ENCODE assay signal across 21 mouse cellular contexts in the genomic region with DNA sequence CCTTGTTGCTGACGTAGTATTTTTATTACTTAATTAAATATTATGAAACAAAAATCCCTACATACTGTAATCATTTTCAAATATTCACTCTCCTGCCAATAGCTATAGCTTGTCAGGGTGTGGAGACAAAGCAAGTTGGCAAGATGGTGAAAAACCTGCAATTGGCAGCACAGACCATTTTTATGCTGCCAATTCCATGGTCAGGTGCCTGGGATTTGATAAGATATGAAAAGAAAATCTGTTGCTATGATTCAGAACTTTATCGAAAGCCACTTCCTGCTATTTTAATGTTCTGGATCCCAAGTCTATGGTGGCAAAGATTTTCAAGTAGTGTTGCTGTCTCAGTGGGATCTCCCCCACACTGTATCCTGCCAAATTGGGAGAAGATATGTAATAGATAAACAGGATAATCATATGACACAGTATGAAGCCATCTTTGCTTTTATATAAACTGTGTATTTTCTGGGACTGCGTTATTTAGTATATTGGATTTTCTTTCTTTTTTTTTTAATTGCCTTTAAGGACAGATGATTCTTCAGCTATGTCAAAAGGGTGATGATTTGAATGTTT.
DNase-seq lines count a peak whose midpoint lies in the region.
"Had no signal": no experiment of that assay in that cellular context is flagged by ENCODE, and none has a peak within 500 bp of the region (broad histone marks: within the 10 kb centered on the region; RNA-seq: fewer than 3 reads in every experiment).

No protein-coding gene starts in this region.

- H3K36me3 ChIP-seq in midbrain, embryonic 10.5 days, result no peaks in the 10 kb centered on the region
- H3K36me3 ChIP-seq: embryonic facial prominence, embryonic 10.5 days; G1E; heart, embryonic 15.5 days; limb, embryonic 10.5 days; midbrain, embryonic 13.5 days; neural tube, embryonic 12.5 days had no signal

- no peaks in the 10 kb centered on the region for H3K4me1 ChIP-seq in midbrain, embryonic 10.5 days
- H3K4me1 ChIP-seq: embryonic facial prominence, embryonic 10.5 days; heart, embryonic 15.5 days; limb, embryonic 10.5 days; midbrain, embryonic 13.5 days; neural tube, embryonic 12.5 days had no signal

- H3K27ac ChIP-seq in midbrain, embryonic 10.5 days (replicated peaks), result no peak overlapping the region
- H3K27ac ChIP-seq: embryonic facial prominence, embryonic 10.5 days; heart, embryonic 15.5 days; limb, embryonic 10.5 days; midbrain, embryonic 13.5 days; neural tube, embryonic 12.5 days had no signal

- no peak overlapping the region for H3K4me3 ChIP-seq in midbrain, embryonic 10.5 days
- H3K4me3 ChIP-seq: embryonic facial prominence, embryonic 10.5 days; heart, embryonic 15.5 days; limb, embryonic 10.5 days; midbrain, embryonic 13.5 days; neural tube, embryonic 12.5 days had no signal

- 90% methylated on average over 3 of the region's 3 CpGs for WGBS in midbrain, embryonic 10.5 days

- peak; percentile 10 to 20 for DNase-seq in cerebellum, adult 18-20 months
- DNase-seq in cerebellum, postnatal 4 days (ENCODE audit: low spot score in 2 of 2), result no peak
- peak; percentile 2 for DNase-seq in layer of hippocampus, adult 11-12 months (ENCODE audit: low spot score)
- DNase-seq in layer of hippocampus, adult 9-10 months (ENCODE audit: low spot score), result no peak
- DNase-seq in right cerebral cortex, adult 18-20 months, result peak; percentile 3
- no peak for DNase-seq in right cerebral cortex, postnatal 4 days
- DNase-seq in yolk sac, embryonic 10.5 days (ENCODE audit: low spot score), result no peak
- no peak for DNase-seq in midbrain, embryonic 10.5 days (ENCODE audit: low spot score)
- DNase-seq: adrenal gland, postnatal 14 days; gastrocnemius, postnatal 25 days; heart, postnatal 4 days; liver, postnatal 0 days; lung, postnatal 10 days; thymus, adult 18-20 months; thymus, postnatal 4 days had no signal

- no peaks in the 10 kb centered on the region for H3K9me3 ChIP-seq in midbrain, embryonic 10.5 days (replicated peaks)
- H3K9me3 ChIP-seq: embryonic facial prominence, embryonic 10.5 days; G1E; heart, embryonic 15.5 days; limb, embryonic 10.5 days; midbrain, embryonic 13.5 days; neural tube, embryonic 12.5 days had no signal

- H3K27me3 ChIP-seq in midbrain, embryonic 10.5 days (ENCODE audit: low read depth, poor library complexity, severe bottlenecking), result no peaks in the 10 kb centered on the region
- H3K27me3 ChIP-seq: heart, embryonic 15.5 days; midbrain, embryonic 13.5 days; neural tube, embryonic 12.5 days had no signal

Comparison
In these comparisons a context has a peak if more than half of its experiments do, and no peak if none do; other contexts are left out.
1. DNase-seq: peak in cerebellum, adult 18-20 months (2 of 2), layer of hippocampus, adult 11-12 months (single experiment) and right cerebral cortex, adult 18-20 months (single experiment); none in cerebellum, postnatal 4 days (0 of 2), layer of hippocampus, adult 9-10 months (single experiment), right cerebral cortex, postnatal 4 days (single experiment), yolk sac, embryonic 10.5 days (single experiment) and midbrain, embryonic 10.5 days (single experiment).